Mouse (Mus musculus) liver, embryonic 13.5 days (tissue): ENCODE data around the gene Nfib. TPM values are rescaled to one million over a fixed set of nuclear protein-coding genes. Genes with fewer than 3 reads are reported as not detected.

ENCODE experiments used
- ATAC-seq: fragments of 200-750 bp; cut with Nextera tagmentation; 2 replicates; pipeline ENCODE4 v1.8.0; 2017; ENCODE audit warnings: low read depth, mild to moderate bottlenecking, moderate number of reproducible peaks, moderate library complexity
- DNase-seq: peaks from one replicate; pipeline ENCODE4 v3.0.0; 2022
- H3K27ac ChIP-seq: fragments of 300-500 bp; sonication (generic); 2 replicates; pipeline ENCODE4 v1.5.1; 2015; ENCODE audit warnings: moderate library complexity, mild to moderate bottlenecking, inconsistent platforms
- H3K27me3 ChIP-seq: fragments of 300-500 bp; sonication (generic); 2 replicates; pipeline ENCODE4 v1.6.1; 2015; ENCODE audit warnings: mild to moderate bottlenecking, inconsistent platforms
- H3K36me3 ChIP-seq: fragments of 300-500 bp; sonication (generic); 2 replicates; pipeline ENCODE4 v1.6.1; 2015; ENCODE audit warnings: mild to moderate bottlenecking, inconsistent platforms
- H3K4me1 ChIP-seq: fragments of 300-500 bp; sonication (generic); replicated peaks from 2 replicates; pipeline ENCODE4 v1.6.1; 2015; ENCODE audit warnings: inconsistent platforms
- H3K4me2 ChIP-seq: fragments of 300-500 bp; sonication (generic); 2 replicates; pipeline ENCODE4 v1.6.1; 2015; ENCODE audit warnings: inconsistent platforms, mild to moderate bottlenecking, moderate library complexity
- H3K4me3 ChIP-seq: fragments of 300-500 bp; sonication (generic); replicated peaks from 2 replicates; pipeline ENCODE4 v1.5.1; 2015; ENCODE audit warnings: mild to moderate bottlenecking, inconsistent platforms
- H3K9ac ChIP-seq: fragments of 300-500 bp; sonication (generic); 2 replicates; pipeline ENCODE4 v1.6.1; 2015; ENCODE audit warnings: mild to moderate bottlenecking, inconsistent platforms
- H3K9me3 ChIP-seq: fragments of 300-500 bp; sonication (generic); replicated peaks from 2 replicates; pipeline ENCODE4 v1.6.1; 2016; ENCODE audit warnings: inconsistent platforms
- WGBS: fragments of 180-500 bp; shearing (Covaris S2); methylation state at CpG from one replicate; pipeline ENCODE4 v1.1.7; 2015; ENCODE audit not compliant: insufficient replicate concordance; 5-methylcytosine and 5-hydroxymethylcytosine counted together
- polyA plus RNA-seq: library from polyadenylated mRNA; unstranded; fragments of >200 nt; fragmentation: Nextera tagmentation; extraction: Ambion mirVana; gene quantifications from 2 replicates; pipeline ENCODE4 v1.2.1, GENCODE M21; 2015

Gene Nfib
- polyA plus RNA-seq, 1 experiment from 2014 or later, result 4.9 TPM

DNA sequence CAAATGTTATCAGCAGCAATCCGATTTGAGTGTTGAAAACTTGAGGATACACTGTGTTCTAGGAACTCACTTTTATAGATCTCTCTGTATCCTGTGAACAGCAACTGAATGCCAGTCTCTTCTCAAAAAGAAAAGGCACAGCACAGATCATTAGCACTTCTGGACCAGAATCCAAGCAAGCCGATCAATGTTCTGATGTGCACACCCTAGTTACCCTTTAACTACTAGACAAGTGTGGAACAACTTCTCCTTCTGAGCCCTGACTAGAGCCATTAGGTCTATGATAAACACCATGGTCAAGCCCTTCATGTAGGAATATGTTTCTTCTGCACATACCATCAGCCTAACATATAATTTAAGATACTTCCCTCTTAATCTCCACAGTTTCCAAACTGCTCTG is 219.6 kb downstream of the Nfib start:
- no peaks in the 10 kb centered on the region for H3K9me3 ChIP-seq
- H3K4me1 ChIP-seq, result 0 out of 2 replicates have a peak, but pooled peaks cover 5% of the 10 kb centered on the region
- H3K4me2 ChIP-seq, result no peak overlapping the region
- 0 out of 2 replicates have a peak, but pooled peaks cover 3% of the 10 kb centered on the region for H3K36me3 ChIP-seq
- DNase-seq (no peak), ATAC-seq (no peak)
- H3K4me3 ChIP-seq, result no peak overlapping the region
- WGBS, result 67% methylated on average over 2 of the region's 2 CpGs
- no peak overlapping the region for H3K9ac ChIP-seq
- H3K27ac ChIP-seq, result no peak overlapping the region
- H3K27me3 ChIP-seq, result no peaks in the 10 kb centered on the region

DNA sequence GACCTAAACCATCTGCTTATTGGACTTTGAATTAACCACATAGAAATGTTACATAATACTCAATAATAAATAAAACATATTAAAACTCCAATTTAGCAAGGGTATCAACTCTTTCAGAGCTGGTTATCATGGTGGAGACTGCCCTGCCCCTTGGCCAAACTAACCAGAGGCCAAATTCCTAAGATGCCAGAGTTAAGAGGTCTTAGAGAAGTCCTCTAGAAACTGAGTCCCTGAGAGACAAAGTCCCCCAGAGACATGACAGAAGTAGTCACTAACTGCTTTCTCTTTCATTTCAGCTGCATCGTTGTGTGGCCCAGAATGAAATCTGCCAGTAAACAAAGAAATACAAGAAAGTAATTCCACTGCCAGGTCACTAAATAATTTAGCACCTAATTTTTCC is 221.7 kb downstream of the Nfib start:
- ATAC-seq (no peak), DNase-seq (no peak)
- Histone ChIP-seq H3K36me3 (0 out of 2 replicates have a peak, but pooled peaks cover 3% of the 10 kb centered on the region), H3K9me3 (no peaks in the 10 kb centered on the region), H3K27ac (no peak overlapping the region), H3K4me1 (0 out of 2 replicates have a peak, but pooled peaks cover 3% of the 10 kb centered on the region), H3K9ac (no peak overlapping the region), H3K4me2 (no peak overlapping the region), H3K27me3 (no peaks in the 10 kb centered on the region), H3K4me3 (no peak overlapping the region)
- WGBS, result 41% methylated on average over 1 of the region's 1 CpGs

DNA sequence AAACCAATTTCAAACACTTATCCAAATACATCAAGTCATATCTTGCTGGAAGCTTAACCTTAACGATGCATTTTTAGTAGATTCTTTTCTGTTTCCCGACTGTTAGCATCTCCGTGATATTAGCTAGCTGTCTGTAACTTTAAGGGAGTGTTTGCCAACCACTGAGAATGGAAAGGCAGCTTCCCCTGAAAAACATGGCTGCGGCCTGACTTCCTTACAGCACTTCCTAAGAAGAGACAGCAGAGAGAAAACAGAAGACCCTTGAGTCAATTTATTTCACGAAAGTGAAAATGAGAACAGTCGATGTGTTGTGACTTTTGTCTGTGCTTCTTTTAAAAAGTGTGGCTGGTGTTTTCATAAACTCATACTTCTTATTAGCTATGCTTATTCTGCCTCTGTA is 222.3 kb downstream of the Nfib start:
- Histone ChIP-seq H3K27ac (no peak overlapping the region), H3K4me1 (0 out of 2 replicates have a peak, but pooled peaks cover 3% of the 10 kb centered on the region), H3K36me3 (0 out of 2 replicates have a peak, but pooled peaks cover 3% of the 10 kb centered on the region), H3K9ac (no peak overlapping the region), H3K4me2 (no peak overlapping the region), H3K4me3 (no peak overlapping the region), H3K9me3 (no peaks in the 10 kb centered on the region), H3K27me3 (no peaks in the 10 kb centered on the region)
- ATAC-seq (no peak), DNase-seq (no peak)
- 56% methylated on average over 6 of the region's 6 CpGs for WGBS

DNA sequence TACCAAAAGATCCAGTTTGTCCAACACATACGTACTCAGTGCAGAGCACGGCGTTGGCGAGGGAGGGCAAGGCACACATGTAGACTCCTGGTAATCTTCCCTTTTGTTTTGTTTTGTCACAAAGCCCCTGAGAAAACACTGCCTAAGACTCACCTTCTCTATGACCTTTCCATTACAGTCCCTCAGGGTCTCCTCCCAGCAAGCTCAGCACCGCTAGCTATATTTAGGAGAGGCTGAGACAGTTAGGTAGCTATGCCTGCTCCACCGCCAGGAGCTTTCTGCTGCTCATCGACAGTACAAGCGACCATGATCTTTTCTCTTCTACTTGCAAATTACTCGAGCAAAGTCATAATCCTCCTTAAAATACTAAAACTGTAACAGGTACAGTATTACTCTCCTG is 224.9 kb downstream of the Nfib start:
- Histone ChIP-seq H3K27me3 (no peaks in the 10 kb centered on the region), H3K36me3 (no peaks in the 10 kb centered on the region), H3K4me1 (peaks cover 7% of the 10 kb centered on the region; the same call in 1 of the 2 replicates), H3K9ac (no peak overlapping the region), H3K4me2 (no peak overlapping the region), H3K27ac (no peak overlapping the region), H3K4me3 (no peak overlapping the region), H3K9me3 (no peaks in the 10 kb centered on the region)
- 75% methylated on average over 9 of the region's 9 CpGs for WGBS
- DNase-seq, result no peak
- ATAC-seq, result no peak

DNA sequence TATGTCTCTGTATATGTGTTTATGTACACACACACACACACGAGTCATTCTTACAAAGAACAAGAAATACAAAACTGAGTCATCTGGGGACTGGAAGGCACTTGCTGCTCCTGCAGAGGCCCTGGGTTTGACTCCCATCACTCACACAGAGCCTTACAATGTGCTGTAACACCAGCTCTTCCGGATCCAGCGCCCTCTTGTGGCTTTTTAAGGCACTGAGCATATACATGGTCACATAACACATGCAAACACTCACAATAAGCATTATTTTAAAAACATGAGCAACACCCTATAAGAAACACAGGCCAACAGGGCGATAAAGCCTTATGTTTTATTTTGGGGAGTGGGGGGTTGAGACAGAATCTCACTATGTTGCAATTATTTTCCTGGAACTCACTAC is 226.2 kb downstream of the Nfib start:
- 37% methylated on average over 4 of the region's 4 CpGs for WGBS
- Histone ChIP-seq H3K27ac (no peak overlapping the region), H3K9ac (no peak overlapping the region), H3K36me3 (no peaks in the 10 kb centered on the region), H3K9me3 (no peaks in the 10 kb centered on the region), H3K4me1 (peaks cover 8% of the 10 kb centered on the region; the same call in 1 of the 2 replicates), H3K27me3 (no peaks in the 10 kb centered on the region), H3K4me2 (no peak overlapping the region), H3K4me3 (no peak overlapping the region)
- ATAC-seq, result no peak
- DNase-seq, result no peak

DNA sequence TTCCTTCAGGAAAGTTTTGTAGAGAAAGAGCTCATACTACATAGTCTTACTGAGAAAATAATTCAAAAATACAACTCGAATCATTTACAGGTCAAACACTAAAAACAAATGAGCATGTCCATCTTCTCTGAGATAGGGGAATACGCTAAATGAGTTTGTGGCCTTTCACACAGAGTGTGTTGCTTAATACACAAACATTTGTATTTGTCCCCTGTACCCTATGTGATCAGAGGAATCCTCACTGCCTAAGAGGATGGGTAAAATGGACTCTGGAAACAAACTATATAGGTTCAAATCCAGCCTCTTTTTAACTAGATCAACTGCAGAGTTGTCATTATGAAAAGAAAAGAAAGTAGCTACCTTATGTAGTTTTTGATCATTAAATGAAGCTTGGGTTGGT is 227.8 kb downstream of the Nfib start:
- no peaks in the 10 kb centered on the region for H3K36me3 ChIP-seq
- H3K4me3 ChIP-seq, result no peak overlapping the region
- no peaks in the 10 kb centered on the region for H3K9me3 ChIP-seq
- no peaks in the 10 kb centered on the region for H3K27me3 ChIP-seq
- peaks cover 6% of the 10 kb centered on the region; the same call in 1 of the 2 replicates for H3K4me1 ChIP-seq
- no peak overlapping the region for H3K4me2 ChIP-seq
- H3K9ac ChIP-seq, result no peak overlapping the region
- DNase-seq (no peak), ATAC-seq (no peak)
- H3K27ac ChIP-seq, result no peak overlapping the region
- 52% methylated on average over 2 of the region's 2 CpGs for WGBS

DNA sequence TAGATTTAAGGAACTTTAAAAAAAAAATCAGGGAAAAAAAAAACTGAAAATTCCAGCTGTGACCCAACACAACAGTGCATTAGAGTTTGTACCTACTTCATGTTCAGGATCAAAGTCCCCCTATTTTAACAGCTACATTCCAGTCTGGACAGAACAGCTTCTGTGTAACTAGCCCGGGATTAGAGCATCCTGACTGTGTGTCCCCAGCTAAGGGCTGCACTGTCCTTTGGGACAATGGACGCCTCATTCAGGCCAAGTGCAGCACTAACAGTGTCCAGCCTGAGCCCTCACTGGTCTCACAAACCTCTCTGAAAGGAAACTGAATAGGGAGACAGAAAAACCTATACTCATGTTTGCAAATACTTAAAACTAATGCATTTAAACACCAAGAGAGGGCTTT is 229.1 kb downstream of the Nfib start:
- no peak overlapping the region for H3K27ac ChIP-seq
- H3K4me2 ChIP-seq, result no peak overlapping the region
- no peak for ATAC-seq
- no peaks in the 10 kb centered on the region for H3K36me3 ChIP-seq
- DNase-seq, result no peak
- 48% methylated on average over 2 of the region's 2 CpGs for WGBS
- H3K9me3 ChIP-seq, result no peaks in the 10 kb centered on the region
- H3K4me3 ChIP-seq, result no peak overlapping the region
- H3K4me1 ChIP-seq, result peaks cover 7% of the 10 kb centered on the region; the same call in 1 of the 2 replicates
- H3K9ac ChIP-seq, result no peak overlapping the region
- H3K27me3 ChIP-seq, result no peaks in the 10 kb centered on the region

DNA sequence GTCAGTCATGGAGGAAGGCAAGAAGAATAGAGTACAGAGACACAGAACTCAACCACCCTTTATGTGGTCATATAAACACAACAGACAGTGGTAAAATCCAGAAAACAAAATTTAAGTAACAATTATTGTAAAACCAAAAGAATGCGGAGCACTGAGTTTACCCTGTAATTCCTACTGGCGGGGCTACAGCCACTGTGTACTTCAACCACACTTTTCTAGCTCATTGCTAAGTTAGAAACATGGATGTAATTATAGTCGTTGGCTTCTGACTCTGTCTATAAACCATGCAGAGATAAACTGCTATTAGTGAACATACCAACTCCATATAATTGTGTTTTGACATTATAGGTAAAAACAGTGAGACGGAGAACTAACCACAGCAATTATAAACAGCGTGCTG is 231.2 kb downstream of the Nfib start:
- H3K27ac ChIP-seq, result no peak overlapping the region
- DNase-seq (no peak), ATAC-seq (no peak)
- no peaks in the 10 kb centered on the region for H3K27me3 ChIP-seq
- peaks cover 11% of the 10 kb centered on the region; the same call in 1 of the 2 replicates for H3K4me1 ChIP-seq
- no peak overlapping the region for H3K4me3 ChIP-seq
- 69% methylated on average over 5 of the region's 5 CpGs for WGBS
- no peak overlapping the region for H3K9ac ChIP-seq
- H3K9me3 ChIP-seq, result no peaks in the 10 kb centered on the region
- H3K4me2 ChIP-seq, result no peak overlapping the region
- H3K36me3 ChIP-seq, result no peaks in the 10 kb centered on the region

DNA sequence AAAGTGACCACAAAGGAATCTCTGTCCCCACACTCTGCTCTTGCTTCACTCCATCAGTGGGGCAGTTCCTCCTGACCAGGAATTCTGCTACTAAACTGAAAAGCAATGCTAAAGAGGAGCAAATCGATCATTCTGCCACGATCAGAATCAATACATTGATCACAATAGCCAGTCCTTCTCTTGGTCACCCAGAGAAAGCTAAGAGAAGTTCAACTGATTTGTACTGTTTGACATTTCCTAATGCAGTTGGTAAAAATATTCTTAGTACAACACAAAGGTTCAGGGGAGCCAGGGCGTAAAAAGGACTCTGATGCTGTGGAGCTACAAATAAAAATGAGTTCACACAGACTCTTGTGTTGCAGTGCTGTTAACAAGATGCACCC is 234.6 kb downstream of the Nfib start:
- no peak for ATAC-seq
- Histone ChIP-seq H3K27ac (no peak overlapping the region; the same call in 1 of the 2 replicates), H3K36me3 (no peaks in the 10 kb centered on the region), H3K4me3 (no peak overlapping the region), H3K9me3 (no peaks in the 10 kb centered on the region), H3K4me1 (peaks cover 19% of the 10 kb centered on the region; the same call in 1 of the 2 replicates), H3K9ac (no peak overlapping the region), H3K4me2 (no peak overlapping the region), H3K27me3 (no peaks in the 10 kb centered on the region)
- no peak for DNase-seq
- WGBS, result 54% methylated on average over 3 of the region's 3 CpGs

DNA sequence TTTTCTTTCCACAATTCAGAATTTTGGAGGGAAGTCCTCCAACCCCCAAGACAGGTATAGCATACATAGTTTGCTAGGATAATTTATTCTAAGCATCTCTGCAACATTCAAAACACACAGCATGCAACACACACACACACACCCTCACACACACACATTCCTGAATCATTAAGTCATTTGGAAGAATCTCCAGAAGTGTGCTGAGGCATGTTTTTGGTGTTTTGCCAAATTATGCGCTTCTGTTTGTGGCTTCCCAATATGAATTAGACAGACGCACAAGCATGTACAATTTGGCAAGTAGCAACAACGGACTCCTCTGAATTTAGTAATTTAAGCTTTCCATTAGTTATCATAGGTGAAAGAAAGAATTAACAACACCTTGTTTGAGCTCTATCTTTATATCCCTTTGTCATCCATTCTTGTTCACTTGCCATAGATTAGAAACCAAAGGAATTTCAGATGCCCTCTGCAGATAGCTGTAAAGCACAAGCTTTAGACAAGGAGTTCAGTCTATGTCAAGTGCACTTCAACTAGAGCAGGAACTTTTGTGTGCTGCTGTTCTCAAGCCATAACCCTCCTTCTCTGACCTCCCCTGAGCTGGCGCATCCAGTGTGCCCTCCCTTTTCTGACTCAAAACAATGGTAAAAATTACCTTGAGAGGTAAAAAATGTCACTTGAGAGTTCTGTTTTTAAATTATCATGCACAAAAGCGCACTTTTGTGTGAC is 235.2 kb downstream of the Nfib start:
- H3K4me3 ChIP-seq, result no peak overlapping the region
- no peak overlapping the region for H3K9ac ChIP-seq
- no peak overlapping the region for H3K27ac ChIP-seq
- no peaks in the 10 kb centered on the region for H3K9me3 ChIP-seq
- peaks cover 15% of the 10 kb centered on the region; the same call in 1 of the 2 replicates for H3K4me1 ChIP-seq
- H3K4me2 ChIP-seq, result no peak overlapping the region
- ATAC-seq (no peak), DNase-seq (no peak)
- no peaks in the 10 kb centered on the region for H3K27me3 ChIP-seq
- H3K36me3 ChIP-seq, result no peaks in the 10 kb centered on the region
- WGBS, result 64% methylated on average over 5 of the region's 5 CpGs

DNA sequence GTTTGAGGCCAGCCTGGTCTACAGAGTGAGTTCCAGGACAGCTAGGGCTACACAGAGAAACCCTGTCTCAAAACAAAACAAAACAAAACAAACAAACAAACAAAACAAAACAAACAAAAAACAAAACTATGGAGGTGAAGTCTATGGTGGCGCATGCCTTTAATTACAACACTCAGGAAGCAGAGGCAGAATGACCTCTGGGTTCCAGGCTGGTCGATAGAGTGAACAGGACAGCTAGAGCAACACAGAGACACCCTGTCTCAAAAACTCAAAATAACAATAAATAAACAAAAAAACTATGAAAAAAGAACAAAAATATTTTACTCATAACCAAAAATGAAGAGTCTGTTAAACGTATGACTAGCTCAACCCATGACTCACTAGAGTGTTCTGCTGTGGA is 236.6 kb downstream of the Nfib start:
- H3K4me3 ChIP-seq, result no peak overlapping the region
- no peak overlapping the region for H3K4me2 ChIP-seq
- no peak overlapping the region for H3K9ac ChIP-seq
- no peaks in the 10 kb centered on the region for H3K9me3 ChIP-seq
- H3K27ac ChIP-seq, result no peak overlapping the region
- H3K4me1 ChIP-seq, result peaks cover 20% of the 10 kb centered on the region; the same call in 1 of the 2 replicates
- no peak for DNase-seq
- H3K36me3 ChIP-seq, result no peaks in the 10 kb centered on the region
- 63% methylated on average over 3 of the region's 3 CpGs for WGBS
- no peaks in the 10 kb centered on the region for H3K27me3 ChIP-seq
- ATAC-seq, result no peak

DNA sequence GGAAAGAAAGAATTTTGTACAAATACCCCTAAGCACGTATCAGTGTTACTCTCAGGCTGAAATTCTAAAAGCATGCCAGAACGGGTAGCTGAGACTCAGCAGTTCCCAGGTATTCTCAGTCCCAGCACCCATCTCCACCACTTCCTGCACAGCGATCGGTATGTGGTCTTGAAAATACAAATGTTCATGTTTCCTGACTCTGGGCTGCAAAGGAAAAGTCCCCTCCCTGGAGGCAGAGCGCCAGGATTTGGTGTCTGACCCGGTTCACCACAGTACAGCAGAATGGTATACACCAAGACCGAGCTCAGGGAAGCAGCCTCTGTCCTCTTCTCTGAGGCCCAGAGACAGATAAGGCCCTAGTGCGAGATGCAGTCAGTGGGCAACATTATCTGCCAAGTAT is 238.8 kb downstream of the Nfib start:
- Histone ChIP-seq H3K27me3 (no peaks in the 10 kb centered on the region), H3K9ac (no peak overlapping the region), H3K4me1 (peaks cover 20% of the 10 kb centered on the region; the same call in 1 of the 2 replicates), H3K4me3 (no peak overlapping the region), H3K9me3 (no peaks in the 10 kb centered on the region), H3K36me3 (no peaks in the 10 kb centered on the region), H3K4me2 (no peak overlapping the region), H3K27ac (no peak overlapping the region)
- no peak for ATAC-seq
- whole genome bisulfite sequencing, result 27% methylated on average over 8 of the region's 8 CpGs
- no peak for DNase-seq
